8 mouse cellular contexts compared by ENCODE assay signal in genomic region chr11:70524782-70525181, GRCm38 (mm10). TPM values are rescaled to one million over a fixed set of nuclear protein-coding genes. Genes with fewer than 3 reads are reported as not detected.
DNase-seq lines count a peak whose midpoint lies in the region; ATAC-seq and TF ChIP-seq lines count a peak whose summit lies in the region.

No protein-coding gene starts in this region.

- TF ChIP-seq POLR2A in liver, adult 2 months (IDR thresholded peaks at IDR 0.05; ENCODE audit: extremely low read depth, insufficient read depth, low read length): no peak
- no peak; the same call in 1 of the 2 replicates for TF ChIP-seq POLR2A in embryonic fibroblast, embryonic 13.5 days (IDR thresholded peaks at IDR 0.05; ENCODE audit: low read depth, low read length)

- peak overlapping the region; percentile 61 for H3K27ac ChIP-seq in liver, adult 2 months (replicated peaks; ENCODE audit: insufficient read depth, low read depth, low read length)
- H3K27ac ChIP-seq in embryonic fibroblast, embryonic 13.5 days (ENCODE audit: insufficient read depth, low read length): no peak overlapping the region
- H3K27ac ChIP-seq in limb, embryonic 11.5 days (replicated peaks; ENCODE audit: low read depth, low read length): no peak overlapping the region
- H3K27ac ChIP-seq in neural tube, embryonic 13.5 days (replicated peaks): no peak overlapping the region

- 2% methylated on average over 8 of the region's 8 CpGs for WGBS in liver, adult 2 months
- 8% methylated on average over 8 of the region's 8 CpGs for WGBS in limb, embryonic 11.5 days
- 5% methylated on average over 8 of the region's 8 CpGs for WGBS in neural tube, embryonic 13.5 days

- H3K4me3 ChIP-seq in liver, adult 2 months (ENCODE audit: insufficient read depth, low read depth, low read length): peak overlapping the region; percentile 18
- 0 out of 2 replicates have a peak overlapping the region, but pooled peaks have one; percentile 12 for H3K4me3 ChIP-seq in embryonic fibroblast, embryonic 13.5 days (ENCODE audit: insufficient read depth, low read length)
- peak overlapping the region; percentile 22; the same call in 1 of the 2 replicates for H3K4me3 ChIP-seq in limb, embryonic 11.5 days (ENCODE audit: low read depth, low read length)
- H3K4me3 ChIP-seq in neural tube, embryonic 13.5 days: peak overlapping the region; percentile 69

- no peak for TF ChIP-seq CTCF in liver, adult 2 months (IDR thresholded peaks at IDR 0.05; ENCODE audit: low read depth, low read length)
- no peak for TF ChIP-seq CTCF in embryonic fibroblast, embryonic 13.5 days (IDR thresholded peaks at IDR 0.05; ENCODE audit: borderline replicate concordance, insufficient read depth, low read length)

- peak overlapping the region; percentile 39; the same call in 1 of the 2 replicates for H3K9ac ChIP-seq in liver, adult 2 months (ENCODE audit: low read depth, low read length)
- H3K9ac ChIP-seq in limb, embryonic 11.5 days (ENCODE audit: low read length): no peak overlapping the region
- peak overlapping the region; percentile 47; the same call in 1 of the 2 replicates for H3K9ac ChIP-seq in neural tube, embryonic 13.5 days

- no peaks in the 10 kb centered on the region for H3K9me3 ChIP-seq in limb, embryonic 11.5 days (ENCODE audit: control insufficient read depth, low read length)
- H3K9me3 ChIP-seq in neural tube, embryonic 13.5 days: no peaks in the 10 kb centered on the region

- peaks cover 5% of the 10 kb centered on the region; the same call in 1 of the 2 replicates for H3K79me2 ChIP-seq in liver, adult 2 months (ENCODE audit: control insufficient read depth, insufficient read depth, low read length)

- peak; percentile 94 for DNase-seq in liver, adult 2 months (ENCODE audit: extremely low read depth, low read depth, low spot score)
- no peak for DNase-seq in liver
- DNase-seq in limb, embryonic 11.5 days (ENCODE audit: low spot score): no peak
- no peak for DNase-seq in right cerebral cortex, postnatal 4 days
- no peak for DNase-seq in frontal cortex, postnatal 36 days (ENCODE audit: low spot score in 2 of 2)
- no peak for DNase-seq in adrenal gland, postnatal 25 days

- peaks cover 16% of the 10 kb centered on the region for H3K36me3 ChIP-seq in liver, adult 2 months (ENCODE audit: control insufficient read depth, insufficient read depth, low read length)
- H3K36me3 ChIP-seq in limb, embryonic 11.5 days (ENCODE audit: control insufficient read depth, insufficient read depth, low read length): peaks cover 8% of the 10 kb centered on the region; the same call in 1 of the 2 replicates
- peaks cover 30% of the 10 kb centered on the region for H3K36me3 ChIP-seq in neural tube, embryonic 13.5 days

- H3K27me3 ChIP-seq in liver, adult 2 months (ENCODE audit: control insufficient read depth, insufficient read depth, low read length): no peaks in the 10 kb centered on the region
- no peaks in the 10 kb centered on the region for H3K27me3 ChIP-seq in limb, embryonic 11.5 days (ENCODE audit: control insufficient read depth, insufficient read depth, low read length)
- no peaks in the 10 kb centered on the region for H3K27me3 ChIP-seq in neural tube, embryonic 13.5 days

- ATAC-seq in limb, embryonic 11.5 days (ENCODE audit: insufficient number of reproducible peaks, low FRiP score, low TSS enrichment, low read depth): peak; percentile 24; the same call in 1 of the 2 replicates
- ATAC-seq in neural tube, embryonic 13.5 days (ENCODE audit: low read depth): peak; percentile 60; the same call in 1 of the 2 replicates

- H3K4me1 ChIP-seq in liver, adult 2 months (ENCODE audit: control insufficient read depth, insufficient read depth, low read length): peaks cover 12% of the 10 kb centered on the region
- H3K4me1 ChIP-seq in embryonic fibroblast, embryonic 13.5 days (ENCODE audit: control insufficient read depth, insufficient read depth, low read length): 0 out of 2 replicates have a peak, but pooled peaks cover 5% of the 10 kb centered on the region
- peaks cover 6% of the 10 kb centered on the region for H3K4me1 ChIP-seq in limb, embryonic 11.5 days (ENCODE audit: control insufficient read depth, insufficient read depth, low read length)
- peaks cover 27% of the 10 kb centered on the region for H3K4me1 ChIP-seq in neural tube, embryonic 13.5 days (replicated peaks)

- H3K4me2 ChIP-seq in limb, embryonic 11.5 days (ENCODE audit: low read depth, severe bottlenecking): peak overlapping the region; percentile 28
- peak overlapping the region; percentile 51 for H3K4me2 ChIP-seq in neural tube, embryonic 13.5 days

RNA-seq across cellular contexts. Expression of gene Psmb6, which starts 0.4 kb away (rescaled TPM):
- 291 and 298 TPM in 2 replicates for total RNA-seq in liver, adult 2 months (2014; rRNA removed)
- 312 and 336 TPM in 2 replicates for polyA plus RNA-seq in liver, adult 2 months (2012; rRNA removed)
- 162 and 177 TPM in 2 replicates for polyA plus RNA-seq in embryonic fibroblast, embryonic 13.5 days (2011; ENCODE audit: insufficient read length, low read depth, missing spikeins)
- 964 and 999 TPM in 2 replicates for polyA plus RNA-seq in limb, embryonic 11.5 days (2014; fragmentation: Nextera tagmentation; extraction: Ambion mirVana)
- 814 and 884 TPM in 2 replicates for polyA plus RNA-seq in neural tube, embryonic 13.5 days (2015; fragmentation: Nextera tagmentation; extraction: Ambion mirVana)
- 254 and 270 TPM in 2 replicates for total RNA-seq in adrenal gland, postnatal 25 days (2021)

RNA-seq across cellular contexts. Expression of gene Gltpd2, which starts 5.8 kb away (rescaled TPM):
- 74.9 and 91.6 TPM in 2 replicates for total RNA-seq in liver, adult 2 months (2014; rRNA removed)
- polyA plus RNA-seq in liver, adult 2 months (2012; rRNA removed): 276 and 320 TPM in 2 replicates
- polyA plus RNA-seq in embryonic fibroblast, embryonic 13.5 days (2011; ENCODE audit: insufficient read length, low read depth, missing spikeins): not detected in 2 replicates
- polyA plus RNA-seq in limb, embryonic 11.5 days (2014; fragmentation: Nextera tagmentation; extraction: Ambion mirVana): 0.39 and 0.50 TPM in 2 replicates
- 0.42 and 0.52 TPM in 2 replicates for polyA plus RNA-seq in neural tube, embryonic 13.5 days (2015; fragmentation: Nextera tagmentation; extraction: Ambion mirVana)
- 1.2 TPM in 1 of 2 replicates, not detected in the other for total RNA-seq in adrenal gland, postnatal 25 days (2021)

RNA-seq across cellular contexts. Expression of gene Gm40193, which starts 8.0 kb away (rescaled TPM):
- not detected in 2 replicates for total RNA-seq in liver, adult 2 months (2014; rRNA removed)
- polyA plus RNA-seq in liver, adult 2 months (2012; rRNA removed): not detected in 2 replicates
- not detected in 2 replicates for polyA plus RNA-seq in embryonic fibroblast, embryonic 13.5 days (2011; ENCODE audit: insufficient read length, low read depth, missing spikeins)
- polyA plus RNA-seq in limb, embryonic 11.5 days (2014; fragmentation: Nextera tagmentation; extraction: Ambion mirVana): not detected in 2 replicates
- polyA plus RNA-seq in neural tube, embryonic 13.5 days (2015; fragmentation: Nextera tagmentation; extraction: Ambion mirVana): not detected in 2 replicates
- not detected in 2 replicates for total RNA-seq in adrenal gland, postnatal 25 days (2021)

RNA-seq across cellular contexts. Expression of gene Vmo1, which starts 10.4 kb away (rescaled TPM):
- 3.2 and 3.9 TPM in 2 replicates for total RNA-seq in liver, adult 2 months (2014; rRNA removed)
- polyA plus RNA-seq in liver, adult 2 months (2012; rRNA removed): 5.5 and 7.3 TPM in 2 replicates
- polyA plus RNA-seq in embryonic fibroblast, embryonic 13.5 days (2011; ENCODE audit: insufficient read length, low read depth, missing spikeins): 0.79 TPM in 1 of 2 replicates, not detected in the other
- polyA plus RNA-seq in limb, embryonic 11.5 days (2014; fragmentation: Nextera tagmentation; extraction: Ambion mirVana): 0.55 TPM in 1 of 2 replicates, not detected in the other
- 0.31 TPM in 1 of 2 replicates, not detected in the other for polyA plus RNA-seq in neural tube, embryonic 13.5 days (2015; fragmentation: Nextera tagmentation; extraction: Ambion mirVana)
- not detected in 2 replicates for total RNA-seq in adrenal gland, postnatal 25 days (2021)

RNA-seq across cellular contexts. Expression of gene Pld2, which starts 15.1 kb away (rescaled TPM):
- 3.3 and 3.8 TPM in 2 replicates for total RNA-seq in liver, adult 2 months (2014; rRNA removed)
- polyA plus RNA-seq in liver, adult 2 months (2012; rRNA removed): 6.4 and 9.5 TPM in 2 replicates
- polyA plus RNA-seq in embryonic fibroblast, embryonic 13.5 days (2011; ENCODE audit: insufficient read length, low read depth, missing spikeins): 19.7 and 23.3 TPM in 2 replicates
- polyA plus RNA-seq in limb, embryonic 11.5 days (2014; fragmentation: Nextera tagmentation; extraction: Ambion mirVana): 2.4 and 3.9 TPM in 2 replicates
- 7.4 and 8.8 TPM in 2 replicates for polyA plus RNA-seq in neural tube, embryonic 13.5 days (2015; fragmentation: Nextera tagmentation; extraction: Ambion mirVana)
- total RNA-seq in adrenal gland, postnatal 25 days (2021): 8.7 and 14.5 TPM in 2 replicates

Comparison
In these comparisons a context has a peak if more than half of its experiments do, and no peak if none do; other contexts are left out.
1. H3K4me3 ChIP-seq: peak in every context shown above with its lines; median percentile 69 in neural tube, embryonic 13.5 days; 22 in limb, embryonic 11.5 days; 18 in liver, adult 2 months; 12 in embryonic fibroblast, embryonic 13.5 days.
2. RNA of gene Gltpd2, which starts 5.8 kb away (polyA plus RNA-seq): 276 to 320 TPM in liver, adult 2 months; 0.42 to 0.52 TPM in neural tube, embryonic 13.5 days, 0.39 to 0.50 TPM in limb, embryonic 11.5 days and not detected in embryonic fibroblast, embryonic 13.5 days; every median in the first group is over 100 times any median in the second.